Mouse (Mus musculus): ENCODE measurements around the gene Mex3a.

GRCm38 (mm10) chr3:88494836-88495628 lies 37.2 kb upstream of the Mex3a start:
- TF ChIP-seq CTCF (IDR thresholded peaks at IDR 0.05; ENCODE audit: low read depth, low read length) (no peak), POLR2A (IDR thresholded peaks at IDR 0.05; ENCODE audit: extremely low read depth, insufficient read depth, low read length) (no peak)

Data from liver, adult 2 months (tissue).